Mouse (Mus musculus) liver, embryonic 11.5 days (tissue): ENCODE data around the gene Cep112. TPM values are rescaled to one million over a fixed set of nuclear protein-coding genes. Genes with fewer than 3 reads are reported as not detected.
A peak's percentile ranks its signal among the peaks of the same experiment; 100 is the strongest.

ENCODE experiments used
- ATAC-seq: fragments of 200-750 bp; cut with Nextera tagmentation; replicated peaks from 2 replicates; pipeline ENCODE4 v1.8.0; 2017; ENCODE audit warnings: moderate number of reproducible peaks, mild to moderate bottlenecking, moderate TSS enrichment, moderate library complexity; ENCODE audit not compliant: low FRiP score
- DNase-seq: peaks from one replicate; pipeline ENCODE4 v3.0.0-alpha.2; 2017; ENCODE audit warnings: low spot score
- H3K27ac ChIP-seq: fragments of 300-500 bp; sonication (generic); 2 replicates; pipeline ENCODE4 v1.5.1; 2014; ENCODE audit warnings: mild to moderate bottlenecking, low read depth, low read length, control low read depth
- H3K27me3 ChIP-seq: fragments of 300-500 bp; sonication (generic); replicated peaks from 2 replicates; pipeline ENCODE4 v1.6.1; 2014; ENCODE audit warnings: low read length, mixed read lengths; ENCODE audit not compliant: control insufficient read depth, insufficient read depth
- H3K36me3 ChIP-seq: fragments of 300-500 bp; sonication (generic); 2 replicates; pipeline ENCODE4 v1.6.1; 2014; ENCODE audit warnings: mild to moderate bottlenecking, low read length, moderate library complexity, mixed read lengths; ENCODE audit not compliant: control insufficient read depth, insufficient read depth
- H3K4me1 ChIP-seq: fragments of 300-500 bp; sonication (generic); replicated peaks from 2 replicates; pipeline ENCODE4 v1.6.1; 2014; ENCODE audit warnings: low read length, mixed read lengths; ENCODE audit not compliant: control insufficient read depth, insufficient read depth
- H3K4me2 ChIP-seq: fragments of 300-500 bp; sonication (generic); 2 replicates; pipeline ENCODE4 v1.6.1; 2014; ENCODE audit warnings: mild to moderate bottlenecking, control low read depth, moderate library complexity
- H3K4me3 ChIP-seq: fragments of 300-500 bp; sonication (generic); 2 replicates; pipeline ENCODE4 v1.5.1; 2014; ENCODE audit warnings: low read depth, low read length, control low read depth
- H3K9ac ChIP-seq: fragments of 300-500 bp; sonication (generic); 2 replicates; pipeline ENCODE4 v1.6.1; 2014; ENCODE audit warnings: low read depth, low read length, control low read depth
- H3K9me3 ChIP-seq: fragments of 300-500 bp; sonication (generic); 2 replicates; pipeline ENCODE4 v1.6.1; 2016; ENCODE audit warnings: low read length, inconsistent platforms, mixed read lengths; ENCODE audit not compliant: control insufficient read depth
- WGBS: fragments of 180-500 bp; shearing (Covaris S2); extraction: QIAGEN DNeasy Blood & Tissue Kit; methylation state at CpG from one replicate; pipeline ENCODE4 v1.1.7; 2014; 5-methylcytosine and 5-hydroxymethylcytosine counted together
- polyA plus RNA-seq: library from polyadenylated mRNA; unstranded; fragments of >200 nt; fragmentation: Nextera tagmentation; extraction: Ambion mirVana; gene quantifications from 2 replicates; pipeline ENCODE4 v1.2.1, GENCODE M21; 2014

Cep112 gene
- polyA plus RNA-seq, 1 experiment from 2014 or later, result 5.7 TPM

GRCm38 (mm10) chr11:108891871-108892380, 466.9 kb downstream of the Cep112 start:
- H3K9me3 ChIP-seq, result no peaks in the 10 kb centered on the region
- H3K4me1 ChIP-seq, result no peaks in the 10 kb centered on the region
- ATAC-seq, result no peak
- no peaks in the 10 kb centered on the region for H3K36me3 ChIP-seq
- WGBS, result 7% methylated on average over 21 of the region's 21 CpGs
- H3K4me2 ChIP-seq, result peak overlapping the region; percentile 54
- no peak overlapping the region for H3K9ac ChIP-seq
- H3K27ac ChIP-seq, result no peak overlapping the region
- peak overlapping the region; percentile 23 for H3K4me3 ChIP-seq
- peaks cover 26% of the 10 kb centered on the region for H3K27me3 ChIP-seq
- no peak for DNase-seq

GRCm38 (mm10) chr11:108892406-108892805, 467.4 kb downstream of the Cep112 start:
- ATAC-seq, result no peak
- 17% methylated on average over 6 of the region's 7 CpGs for WGBS
- H3K9me3 ChIP-seq, result no peaks in the 10 kb centered on the region
- no peak overlapping the region for H3K27ac ChIP-seq
- no peak overlapping the region for H3K9ac ChIP-seq
- H3K36me3 ChIP-seq, result no peaks in the 10 kb centered on the region
- no peak overlapping the region for H3K4me3 ChIP-seq
- H3K4me2 ChIP-seq, result no peak overlapping the region
- no peak for DNase-seq
- peaks cover 26% of the 10 kb centered on the region for H3K27me3 ChIP-seq
- no peaks in the 10 kb centered on the region for H3K4me1 ChIP-seq

GRCm38 (mm10) chr11:108893232-108893790, 468.3 kb downstream of the Cep112 start:
- DNase-seq, result no peak
- Histone ChIP-seq H3K9me3 (no peaks in the 10 kb centered on the region), H3K4me1 (no peaks in the 10 kb centered on the region), H3K4me3 (no peak overlapping the region), H3K27ac (no peak overlapping the region), H3K9ac (no peak overlapping the region), H3K4me2 (no peak overlapping the region), H3K27me3 (peaks cover 30% of the 10 kb centered on the region), H3K36me3 (no peaks in the 10 kb centered on the region)
- ATAC-seq, result no peak
- 41% methylated on average over 12 of the region's 12 CpGs for WGBS

GRCm38 (mm10) chr11:108893855-108894510, 469.0 kb downstream of the Cep112 start:
- no peaks in the 10 kb centered on the region for H3K4me1 ChIP-seq
- no peak for DNase-seq
- peaks cover 27% of the 10 kb centered on the region for H3K27me3 ChIP-seq
- no peak overlapping the region for H3K4me3 ChIP-seq
- no peaks in the 10 kb centered on the region for H3K9me3 ChIP-seq
- no peak overlapping the region for H3K4me2 ChIP-seq
- WGBS, result 52% methylated on average over 10 of the region's 10 CpGs
- H3K27ac ChIP-seq, result no peak overlapping the region
- no peak for ATAC-seq
- H3K36me3 ChIP-seq, result no peaks in the 10 kb centered on the region
- no peak overlapping the region for H3K9ac ChIP-seq

- H3K4me1 ChIP-seq, result no peaks in the 10 kb centered on the region
- no peak overlapping the region for H3K9ac ChIP-seq
- H3K27ac ChIP-seq, result no peak overlapping the region
- H3K36me3 ChIP-seq, result no peaks in the 10 kb centered on the region
- no peaks in the 10 kb centered on the region for H3K9me3 ChIP-seq
- no peak overlapping the region for H3K4me3 ChIP-seq
- DNase-seq (no peak), ATAC-seq (no peak)
- no peak overlapping the region for H3K4me2 ChIP-seq
- 75% methylated on average over 4 of the region's 4 CpGs for WGBS
- H3K27me3 ChIP-seq, result peaks cover 22% of the 10 kb centered on the region
Observed at GRCm38 (mm10) chr11:108897034-108897433, 472.0 kb downstream of the Cep112 start.

GRCm38 (mm10) chr11:108898063-108898462, 473.1 kb downstream of the Cep112 start:
- no peak overlapping the region for H3K4me3 ChIP-seq
- no peak overlapping the region for H3K27ac ChIP-seq
- H3K9me3 ChIP-seq, result no peaks in the 10 kb centered on the region
- no peaks in the 10 kb centered on the region for H3K36me3 ChIP-seq
- H3K9ac ChIP-seq, result no peak overlapping the region
- ATAC-seq, result no peak
- DNase-seq, result no peak
- peaks cover 16% of the 10 kb centered on the region for H3K27me3 ChIP-seq
- no peak overlapping the region for H3K4me2 ChIP-seq
- 60% methylated on average over 9 of the region's 9 CpGs for WGBS
- H3K4me1 ChIP-seq, result no peaks in the 10 kb centered on the region

GRCm38 (mm10) chr11:108898483-108898882, 473.5 kb downstream of the Cep112 start:
- H3K36me3 ChIP-seq, result no peaks in the 10 kb centered on the region
- H3K4me1 ChIP-seq, result no peaks in the 10 kb centered on the region
- 69% methylated on average over 6 of the region's 6 CpGs for WGBS
- no peaks in the 10 kb centered on the region for H3K9me3 ChIP-seq
- no peak overlapping the region for H3K4me3 ChIP-seq
- peaks cover 13% of the 10 kb centered on the region; the same call in 1 of the 2 replicates for H3K27me3 ChIP-seq
- DNase-seq (no peak), ATAC-seq (no peak)
- no peak overlapping the region for H3K9ac ChIP-seq
- no peak overlapping the region for H3K4me2 ChIP-seq
- no peak overlapping the region for H3K27ac ChIP-seq

GRCm38 (mm10) chr11:108900718-108901488, 475.9 kb downstream of the Cep112 start:
- H3K27ac ChIP-seq, result no peak overlapping the region
- DNase-seq (no peak), ATAC-seq (no peak)
- peaks cover 9% of the 10 kb centered on the region for H3K27me3 ChIP-seq
- H3K4me1 ChIP-seq, result no peaks in the 10 kb centered on the region
- no peak overlapping the region for H3K4me3 ChIP-seq
- no peaks in the 10 kb centered on the region for H3K36me3 ChIP-seq
- H3K4me2 ChIP-seq, result no peak overlapping the region
- no peak overlapping the region for H3K9ac ChIP-seq
- WGBS, result 81% methylated on average over 9 of the region's 10 CpGs
- no peaks in the 10 kb centered on the region for H3K9me3 ChIP-seq
